Mouse (Mus musculus) stomach, embryonic 16.5 days (tissue): ENCODE results near the gene Kansl2. TPM values are rescaled to one million over a fixed set of nuclear protein-coding genes. Genes with fewer than 3 reads are reported as not detected.
"Not testable (repeated sequence)": the region's sequence is repeated elsewhere in the genome, so short reads cannot be mapped to it uniquely, and the experiment has no call there.

Source experiments
- ATAC-seq: fragments of 200-750 bp; cut with Nextera tagmentation; 2 replicates; pipeline ENCODE4 v1.8.0; 2017; ENCODE audit warnings: moderate number of reproducible peaks, moderate TSS enrichment; ENCODE audit not compliant: insufficient read depth, low FRiP score
- H3K27ac ChIP-seq: fragments of 300-500 bp; sonication (generic); 2 replicates; pipeline ENCODE4 v1.5.1; 2014; ENCODE audit warnings: low read length
- H3K27me3 ChIP-seq: fragments of 300-500 bp; sonication (generic); 2 replicates; pipeline ENCODE4 v1.6.1; 2014; ENCODE audit warnings: low read length, control low read depth, mixed read lengths; ENCODE audit not compliant: control insufficient read depth, insufficient read depth
- H3K36me3 ChIP-seq: fragments of 300-500 bp; sonication (generic); 2 replicates; pipeline ENCODE4 v1.6.1; 2014; ENCODE audit warnings: low read length; ENCODE audit not compliant: control insufficient read depth, insufficient read depth
- H3K4me1 ChIP-seq: fragments of 300-500 bp; sonication (generic); 2 replicates; pipeline ENCODE4 v1.6.1; 2014; ENCODE audit warnings: low read length, control low read depth, mixed read lengths; ENCODE audit not compliant: control insufficient read depth, insufficient read depth
- H3K4me2 ChIP-seq: fragments of 300-500 bp; sonication (generic); 2 replicates; pipeline ENCODE4 v1.6.1; 2014; ENCODE audit warnings: low read depth, low read length, mixed read lengths
- H3K4me3 ChIP-seq: fragments of 300-500 bp; sonication (generic); replicated peaks from 2 replicates; pipeline ENCODE4 v1.5.1; 2014; ENCODE audit warnings: mild to moderate bottlenecking, low read length
- H3K9ac ChIP-seq: fragments of 300-500 bp; sonication (generic); 2 replicates; pipeline ENCODE4 v1.6.1; 2014; ENCODE audit warnings: low read length
- H3K9me3 ChIP-seq: fragments of 300-500 bp; sonication (generic); replicated peaks from 2 replicates; pipeline ENCODE4 v1.6.1; 2016; ENCODE audit warnings: low read length, control low read depth; ENCODE audit not compliant: control insufficient read depth
- WGBS: fragments of 180-500 bp; shearing (Covaris S2); extraction: QIAGEN DNeasy Blood & Tissue Kit; methylation state at CpG from one replicate; pipeline ENCODE4 v1.1.7; 2014; 5-methylcytosine and 5-hydroxymethylcytosine counted together
- polyA plus RNA-seq: library from polyadenylated mRNA; unstranded; fragments of >200 nt; fragmentation: Nextera tagmentation; extraction: Ambion mirVana; gene quantifications from 2 replicates; pipeline ENCODE4 v1.2.1, GENCODE M21; 2015

Kansl2 gene
- polyA plus RNA-seq, 1 experiment from 2014 or later, result 66.9 TPM

DNA sequence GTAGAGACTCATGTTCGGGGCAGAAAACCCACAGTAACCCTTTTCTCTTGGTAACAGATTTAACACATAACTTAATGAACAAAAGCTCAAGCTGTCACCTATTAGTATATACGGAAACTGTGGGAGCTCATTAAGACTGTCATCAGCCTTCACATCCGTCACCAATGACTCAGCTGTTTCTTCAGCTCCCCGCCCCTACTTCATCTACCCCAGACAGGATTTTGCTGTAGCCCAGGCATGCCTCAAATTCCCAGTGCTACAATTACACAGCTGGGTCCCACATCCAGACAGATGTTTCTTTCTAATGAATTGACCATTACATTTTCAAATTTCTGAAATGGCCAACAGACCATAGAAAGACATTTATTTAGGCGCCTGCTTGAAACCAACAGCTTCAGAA is 8.0 kb downstream of the Kansl2 start:
- Histone ChIP-seq H3K36me3 (peaks cover 44% of the 10 kb centered on the region), H3K4me2 (no peak overlapping the region), H3K9me3 (no peaks in the 10 kb centered on the region), H3K4me3 (no peak overlapping the region), H3K9ac (no peak overlapping the region), H3K27me3 (no peaks in the 10 kb centered on the region), H3K27ac (no peak overlapping the region), H3K4me1 (no peaks in the 10 kb centered on the region)
- WGBS, result 72% methylated on average over 5 of the region's 5 CpGs
- no peak for ATAC-seq

DNA sequence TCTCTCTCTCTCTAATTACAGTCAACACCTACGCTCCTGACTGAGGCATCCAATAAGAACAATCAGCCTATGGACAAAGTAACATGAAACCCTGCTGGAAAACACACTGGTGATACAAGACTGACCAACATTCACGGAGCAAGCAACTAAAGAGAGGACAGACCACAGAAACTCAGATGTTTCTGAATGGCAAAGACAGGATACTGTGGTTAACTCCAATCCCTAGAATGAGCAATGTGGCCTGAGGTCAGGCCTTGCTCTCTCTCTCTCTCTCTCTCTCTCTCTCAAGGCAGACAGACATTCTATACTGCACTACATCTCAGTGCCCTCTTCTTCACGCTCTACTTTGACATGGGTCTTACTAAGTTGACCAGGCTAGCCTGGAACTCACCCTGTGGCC is 12.8 kb downstream of the Kansl2 start:
- no peak overlapping the region for H3K27ac ChIP-seq
- WGBS, result 92% methylated on average over 3 of the region's 3 CpGs
- peaks cover 29% of the 10 kb centered on the region for H3K36me3 ChIP-seq
- no peaks in the 10 kb centered on the region for H3K9me3 ChIP-seq
- no peaks in the 10 kb centered on the region for H3K4me1 ChIP-seq
- no peak overlapping the region for H3K4me2 ChIP-seq
- no peaks in the 10 kb centered on the region for H3K27me3 ChIP-seq
- ATAC-seq, result no peak
- no peak overlapping the region for H3K9ac ChIP-seq
- H3K4me3 ChIP-seq, result no peak overlapping the region

DNA sequence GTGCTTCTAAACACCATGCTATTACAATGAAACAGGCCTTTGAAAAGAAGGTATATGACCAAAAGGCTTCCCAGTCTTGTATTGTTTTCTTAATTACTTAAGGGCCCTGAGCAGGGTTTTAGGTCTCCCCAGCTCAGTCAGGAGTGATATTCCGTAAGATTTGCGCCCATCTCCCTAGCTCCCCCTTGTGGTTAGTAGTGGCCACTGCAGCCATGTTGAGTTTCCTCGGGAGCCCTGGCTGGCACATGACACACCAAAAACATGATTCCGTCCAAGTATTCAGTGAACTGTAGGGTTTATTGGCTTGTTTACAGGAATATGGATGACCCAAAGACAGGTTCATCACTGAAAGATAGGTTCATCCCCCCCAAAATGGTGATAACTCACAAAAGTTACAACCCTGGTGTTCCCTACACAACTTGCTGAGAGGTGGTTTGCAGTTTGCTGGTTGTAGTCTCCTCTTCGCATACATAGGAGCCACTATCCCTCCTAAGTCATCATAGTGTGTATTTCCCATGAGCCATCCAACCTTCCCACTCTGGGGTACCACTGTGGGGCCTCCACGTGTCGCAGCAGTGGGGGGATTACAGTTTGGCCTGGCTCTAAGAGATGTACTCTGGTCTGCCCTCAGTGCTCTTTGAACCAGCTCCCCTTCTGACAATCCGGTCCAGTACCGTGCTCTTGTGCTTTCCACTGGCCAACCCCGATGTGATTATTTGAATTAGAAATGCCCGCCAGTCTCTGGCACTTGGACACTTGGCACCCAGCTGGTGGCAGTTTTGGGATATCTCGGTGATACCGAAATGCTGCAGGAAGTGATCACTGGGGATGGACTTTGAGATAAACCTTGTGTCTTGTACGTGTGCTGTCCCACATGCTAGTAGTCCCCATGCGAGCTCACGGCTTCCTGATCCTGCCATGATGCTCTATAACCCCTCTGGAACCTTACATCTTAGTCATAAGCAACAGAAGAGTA is 16.4 kb downstream of the Kansl2 start:
- H3K27me3 ChIP-seq, result no peaks in the 10 kb centered on the region
- H3K27ac ChIP-seq, result no peak overlapping the region
- peaks cover 14% of the 10 kb centered on the region; the same call in 1 of the 2 replicates for H3K36me3 ChIP-seq
- H3K4me2 ChIP-seq, result no peak overlapping the region
- H3K4me3 ChIP-seq, result no peak overlapping the region
- H3K9me3 ChIP-seq, result no peaks in the 10 kb centered on the region
- peaks cover 9% of the 10 kb centered on the region; the same call in 1 of the 2 replicates for H3K4me1 ChIP-seq
- no peak overlapping the region for H3K9ac ChIP-seq
- 66% methylated on average over 16 of the region's 16 CpGs for whole genome bisulfite sequencing
- no peak for ATAC-seq

DNA sequence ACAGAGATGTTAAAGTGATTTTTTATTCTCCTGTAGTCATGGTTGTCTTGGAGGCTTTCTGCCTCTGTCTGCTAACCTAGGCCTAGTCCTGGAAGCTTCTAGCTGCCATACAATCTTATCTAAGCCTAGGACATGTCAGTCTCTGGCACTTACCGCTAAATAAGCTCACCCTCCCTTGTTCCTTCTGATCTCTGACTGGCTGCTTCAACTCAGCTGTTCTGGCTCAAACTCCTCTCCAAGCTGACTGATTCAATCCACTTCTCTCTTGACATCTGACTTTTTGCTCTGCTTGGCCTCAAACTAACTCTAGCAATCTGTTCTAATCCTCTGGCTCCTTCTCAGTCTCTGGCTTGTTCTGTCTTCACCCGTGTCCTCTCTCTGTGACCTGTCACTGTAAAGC is 19.2 kb downstream of the Kansl2 start:
- not testable (repeated sequence) for H3K36me3 ChIP-seq, H3K27ac ChIP-seq, H3K27me3 ChIP-seq, ATAC-seq, H3K4me2 ChIP-seq, H3K9me3 ChIP-seq, H3K4me3 ChIP-seq, H3K9ac ChIP-seq
- 73% methylated on average over 2 of the region's 2 CpGs for WGBS
- H3K4me1 ChIP-seq, result peaks cover 13% of the 10 kb centered on the region; the same call in 1 of the 2 replicates

DNA sequence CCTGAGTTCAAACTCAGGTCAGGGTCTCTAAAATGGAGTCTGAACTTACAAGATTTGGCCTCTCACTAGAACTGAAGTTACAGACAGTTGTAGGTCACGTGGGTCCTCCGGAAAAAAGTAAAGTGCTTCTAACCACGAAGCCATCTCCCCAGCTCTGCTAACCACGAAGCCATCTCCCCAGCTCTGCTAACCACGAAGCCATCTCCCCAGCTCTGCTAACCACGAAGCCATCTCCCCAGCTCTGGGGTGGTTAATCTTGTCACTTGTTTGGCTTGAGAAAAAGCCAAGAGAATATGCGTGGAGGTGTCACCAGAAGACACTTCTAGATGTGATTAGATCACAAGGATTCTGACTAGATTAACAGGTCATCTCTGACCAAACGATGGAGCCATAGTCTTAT is 19.9 kb downstream of the Kansl2 start:
- Histone ChIP-seq H3K27ac (no peak overlapping the region), H3K4me1 (peaks cover 13% of the 10 kb centered on the region; the same call in 1 of the 2 replicates), H3K27me3 (no peaks in the 10 kb centered on the region), H3K4me3 (no peak overlapping the region), H3K36me3 (no peaks in the 10 kb centered on the region), H3K9ac (no peak overlapping the region), H3K4me2 (no peak overlapping the region), H3K9me3 (no peaks in the 10 kb centered on the region)
- ATAC-seq, result no peak
- WGBS, result 78% methylated on average over 8 of the region's 8 CpGs

DNA sequence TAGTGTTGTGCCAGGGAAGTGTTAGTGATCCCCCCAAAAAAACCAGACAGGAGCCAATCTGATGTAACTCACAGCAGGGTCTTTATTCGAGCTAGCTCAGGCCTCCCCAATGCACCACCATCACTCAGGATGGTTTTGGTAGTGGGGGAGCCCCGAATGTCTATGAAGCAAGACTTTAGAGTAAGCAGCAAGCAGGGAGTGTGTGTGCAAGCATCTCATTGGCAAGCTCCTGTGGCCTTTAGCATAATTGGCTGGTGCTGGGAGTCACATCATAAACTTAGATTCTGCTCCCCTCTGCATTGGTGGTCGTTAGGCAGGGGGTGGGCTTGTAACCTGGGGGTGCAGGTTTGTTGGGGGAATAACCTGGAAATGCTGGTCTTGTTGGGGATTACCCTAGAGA is 20.4 kb downstream of the Kansl2 start:
- ATAC-seq, H3K4me2 ChIP-seq, H3K9ac ChIP-seq, H3K4me3 ChIP-seq, H3K27ac ChIP-seq, H3K36me3 ChIP-seq, H3K27me3 ChIP-seq, H3K9me3 ChIP-seq: not testable (repeated sequence)
- 62% methylated on average over 3 of the region's 3 CpGs for WGBS
- H3K4me1 ChIP-seq, result peaks cover 13% of the 10 kb centered on the region; the same call in 1 of the 2 replicates

DNA sequence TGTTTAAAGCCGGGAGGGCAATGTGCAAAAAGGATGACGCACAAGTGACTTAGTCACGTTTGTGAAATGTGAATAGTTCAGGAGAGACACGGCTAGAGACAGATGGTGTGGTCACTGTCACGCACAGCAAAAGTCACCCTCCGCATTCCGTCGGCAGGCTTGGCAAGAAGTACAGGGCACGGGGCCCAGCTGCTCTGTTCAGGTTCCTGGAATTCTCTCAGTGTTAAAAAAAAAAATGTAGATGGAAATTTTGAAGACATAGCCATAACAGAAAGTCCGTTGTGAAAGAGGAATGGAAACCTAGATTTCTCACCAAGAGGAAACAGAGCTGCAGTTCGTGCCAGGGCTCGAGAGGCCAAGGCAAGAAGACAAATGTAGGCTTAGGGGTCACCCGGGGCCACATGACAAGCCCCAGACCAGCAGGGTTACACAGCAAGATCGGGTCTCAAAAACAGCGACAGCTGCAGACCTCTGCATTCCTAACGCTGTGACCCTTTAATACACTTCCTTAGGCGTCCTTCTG is 21.2 kb downstream of the Kansl2 start:
- Histone ChIP-seq H3K9me3 (no peaks in the 10 kb centered on the region), H3K4me1 (peaks cover 13% of the 10 kb centered on the region; the same call in 1 of the 2 replicates), H3K4me2 (no peak overlapping the region), H3K4me3 (no peak overlapping the region), H3K36me3 (no peaks in the 10 kb centered on the region), H3K27ac (no peak overlapping the region), H3K9ac (no peak overlapping the region), H3K27me3 (no peaks in the 10 kb centered on the region)
- no peak for ATAC-seq
- WGBS, result 32% methylated on average over 17 of the region's 17 CpGs

DNA sequence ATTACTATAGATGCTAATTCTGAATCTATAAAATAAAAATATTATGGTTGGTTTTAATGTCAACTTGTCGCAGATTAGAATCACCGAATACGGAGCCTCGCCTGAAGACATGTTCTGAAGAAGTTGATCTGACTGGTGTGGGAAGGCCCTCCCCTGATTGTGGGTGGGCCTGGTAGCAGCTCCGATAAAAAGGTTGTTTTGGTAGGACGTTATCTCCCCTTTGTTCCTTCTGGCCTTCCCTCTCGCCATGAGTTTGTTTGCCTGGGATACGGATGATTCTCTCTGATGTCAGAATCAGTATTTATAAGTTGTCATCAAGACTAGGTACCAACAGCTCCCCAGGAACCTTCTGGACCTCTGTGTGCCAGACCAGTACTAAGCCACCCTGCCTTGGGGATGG is 21.8 kb downstream of the Kansl2 start:
- Histone ChIP-seq H3K4me2 (no peak overlapping the region), H3K9me3 (no peaks in the 10 kb centered on the region), H3K27me3 (no peaks in the 10 kb centered on the region), H3K4me1 (peaks cover 13% of the 10 kb centered on the region; the same call in 1 of the 2 replicates), H3K9ac (no peak overlapping the region), H3K27ac (no peak overlapping the region), H3K36me3 (no peaks in the 10 kb centered on the region), H3K4me3 (no peak overlapping the region)
- ATAC-seq, result no peak
- WGBS, result 52% methylated on average over 8 of the region's 8 CpGs

DNA sequence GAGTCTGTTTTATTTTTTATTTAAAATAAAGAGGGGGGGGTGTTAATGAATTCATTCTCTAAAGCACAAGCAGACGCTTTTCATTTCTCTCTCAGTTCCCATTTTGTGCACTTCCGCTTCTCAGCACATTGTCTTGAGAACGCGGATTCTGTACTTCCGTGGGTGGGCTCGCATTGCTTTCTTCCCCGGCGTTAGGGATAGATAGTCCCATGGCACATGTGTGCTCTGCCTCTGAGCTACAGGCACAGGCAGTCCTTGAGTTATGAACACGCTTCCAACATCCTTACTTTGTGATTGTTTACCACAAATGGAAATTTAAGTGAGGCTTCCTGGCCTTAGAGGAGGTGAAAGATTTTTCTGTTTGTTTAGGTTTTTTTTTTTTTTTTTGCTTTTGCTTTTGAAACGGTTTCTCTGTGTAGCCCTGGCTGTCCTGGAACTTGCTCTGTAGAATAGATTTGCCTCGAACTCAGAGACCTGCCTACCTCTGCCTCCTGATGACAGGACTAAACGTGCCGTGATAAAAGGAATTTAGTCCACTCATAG is 22.6 kb downstream of the Kansl2 start:
- Histone ChIP-seq H3K36me3 (no peaks in the 10 kb centered on the region), H3K4me1 (peaks cover 13% of the 10 kb centered on the region; the same call in 1 of the 2 replicates), H3K9ac (no peak overlapping the region), H3K27me3 (no peaks in the 10 kb centered on the region), H3K4me3 (no peak overlapping the region), H3K4me2 (no peak overlapping the region), H3K9me3 (no peaks in the 10 kb centered on the region), H3K27ac (no peak overlapping the region)
- WGBS, result 63% methylated on average over 13 of the region's 13 CpGs
- ATAC-seq, result no peak
